Mouse (Mus musculus) thymus, postnatal 36 days (tissue): Measurements from ENCODE around the gene Sorcs3.

ENCODE experiments used
- DNase-seq, 2 experiments: peaks; one replicate each; pipeline ENCODE4 v3.0.0; 2022; ENCODE audit warnings: mixed read lengths in 2 of 2

Sorcs3 gene

DNA sequence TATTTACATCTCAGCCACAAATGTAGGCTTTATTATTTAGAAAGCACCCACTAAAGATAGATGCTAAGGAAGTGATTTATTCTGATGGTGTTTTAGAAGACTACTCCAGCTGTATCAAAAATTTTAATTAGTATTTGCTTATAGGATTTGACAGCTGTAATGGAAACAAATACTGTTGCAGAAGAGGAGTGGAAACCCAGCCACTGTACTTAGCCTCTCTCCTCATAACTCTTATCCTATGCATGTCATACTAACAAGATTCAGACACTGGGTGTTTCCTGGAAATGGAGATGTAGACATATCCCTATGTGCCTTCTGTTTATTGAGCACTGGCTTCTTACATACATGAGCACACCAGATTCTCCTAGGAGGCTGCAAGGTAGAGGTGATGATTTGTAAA lies 338.5 kb downstream of the Sorcs3 start:
- no peak for DNase-seq

DNA sequence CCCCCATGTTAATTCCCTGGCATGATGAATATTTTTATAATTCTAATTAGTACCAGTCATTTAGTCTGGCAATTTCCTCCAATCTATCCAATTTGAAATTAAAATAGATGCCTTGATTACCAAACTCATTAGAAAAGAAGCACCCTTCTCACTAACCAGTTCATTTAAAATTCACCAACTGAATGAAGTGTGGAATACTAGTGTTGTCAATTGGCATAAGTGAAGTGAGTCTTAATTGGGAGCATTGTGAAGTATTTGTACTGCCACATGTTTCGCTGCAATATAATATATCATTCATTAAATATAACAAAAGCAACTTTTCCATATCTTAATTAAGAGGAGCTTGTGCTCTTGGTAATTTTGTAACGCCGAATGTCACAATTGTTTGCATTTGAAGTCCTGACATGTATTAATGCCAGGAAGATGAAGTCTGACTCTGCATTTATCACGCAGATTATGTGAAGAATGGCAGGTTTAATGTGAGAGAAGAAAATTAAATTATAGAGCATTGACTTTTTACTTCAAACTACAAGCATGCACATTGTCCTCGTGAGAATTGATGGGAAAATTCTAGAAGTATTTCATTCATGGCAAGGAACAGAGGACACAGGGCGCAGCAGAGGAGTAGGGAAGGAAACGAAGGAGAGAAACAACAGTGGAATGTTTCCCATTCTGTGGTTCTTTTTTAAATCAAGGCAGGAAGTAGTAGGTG lies 339.8 kb downstream of the Sorcs3 start:
- DNase-seq = no peak

DNA sequence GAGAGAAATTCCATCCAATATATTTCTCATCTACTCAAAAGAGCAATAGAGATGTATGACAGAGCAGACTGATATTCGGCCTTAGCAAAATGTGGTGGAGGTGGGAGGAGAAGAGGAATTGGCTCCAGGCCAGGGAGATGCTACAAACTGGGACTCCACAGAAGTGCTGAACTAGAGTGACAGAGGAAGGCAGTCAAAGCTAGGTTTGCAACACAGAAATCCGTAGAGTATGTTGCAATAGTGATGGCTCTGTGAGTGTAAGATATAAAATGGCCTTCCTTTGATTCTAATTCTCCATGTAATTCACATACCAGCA lies 340.3 kb downstream of the Sorcs3 start:
- no peak for DNase-seq

DNA sequence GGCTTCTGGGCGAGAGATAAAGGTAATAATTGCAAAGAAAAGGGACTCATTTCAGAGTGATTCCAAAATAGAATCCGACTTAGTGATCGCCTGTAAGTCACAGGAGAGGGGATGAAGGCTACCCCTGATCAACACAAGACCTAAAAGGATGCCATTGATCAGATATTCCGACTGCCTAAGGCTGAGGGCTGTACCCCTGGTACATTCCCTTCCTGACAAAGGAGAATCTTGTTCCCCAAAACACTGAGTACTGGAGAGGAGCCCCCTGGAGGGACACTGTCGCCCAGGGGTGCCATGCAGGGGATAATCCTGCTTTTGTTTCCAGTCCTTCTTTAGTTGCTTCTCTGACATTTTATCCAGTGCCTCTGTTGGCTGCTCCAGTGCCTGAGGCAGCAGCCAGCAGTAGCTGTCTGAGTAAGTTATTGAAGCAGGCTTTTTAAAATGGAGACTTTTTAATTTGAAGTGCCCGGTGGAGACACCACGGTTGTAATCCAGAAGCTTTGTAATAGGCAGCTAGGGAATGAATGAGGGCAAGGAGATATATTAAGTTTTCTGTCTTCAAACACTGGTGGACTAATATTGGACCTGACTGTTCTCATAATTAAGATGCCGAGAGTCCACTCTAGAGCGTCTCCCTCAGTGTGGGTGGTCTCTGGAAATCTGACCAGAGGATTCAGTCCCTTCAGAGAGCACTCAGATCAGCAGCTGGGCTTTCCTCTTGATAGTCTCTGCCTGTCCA lies 342.5 kb downstream of the Sorcs3 start:
- no peak for DNase-seq

DNA sequence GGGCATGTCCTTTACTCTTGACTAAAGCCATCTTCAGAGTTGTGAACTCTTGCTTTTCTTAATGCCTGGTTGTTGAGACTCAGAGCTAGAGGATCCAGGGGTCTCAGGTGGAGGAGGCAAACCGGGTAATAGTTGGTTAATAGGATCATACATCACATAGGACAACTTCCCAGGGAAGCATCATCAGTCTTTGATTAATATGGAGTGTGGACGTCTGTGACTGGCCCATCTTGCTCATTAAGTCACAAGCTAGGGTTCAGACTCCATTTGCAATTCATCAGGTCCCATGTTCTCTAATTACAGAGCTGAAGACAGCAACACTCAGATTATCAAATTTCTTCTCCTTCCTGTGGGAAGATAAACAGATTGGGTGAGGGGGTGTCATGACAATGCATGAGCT lies 353.6 kb downstream of the Sorcs3 start:
- no peak for DNase-seq

DNA sequence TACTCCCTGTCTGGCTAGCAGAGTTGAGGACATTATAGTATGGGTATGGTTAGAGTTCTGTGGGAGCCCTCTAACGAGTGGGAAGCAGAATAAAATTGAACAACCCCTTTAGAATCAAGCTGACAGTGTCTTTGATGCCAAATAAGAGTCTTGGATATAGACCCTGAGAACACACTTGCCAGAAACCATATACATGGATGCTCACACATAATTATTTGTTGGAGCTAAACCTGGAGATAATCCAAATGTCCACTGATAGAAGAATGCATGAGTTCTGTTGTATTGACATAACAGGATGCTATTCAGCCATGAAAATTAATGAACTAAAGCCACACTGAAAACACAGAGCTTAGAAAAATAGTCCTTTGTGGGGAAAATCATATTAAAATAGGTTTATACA lies 369.9 kb downstream of the Sorcs3 start:
- DNase-seq = no peak

DNA sequence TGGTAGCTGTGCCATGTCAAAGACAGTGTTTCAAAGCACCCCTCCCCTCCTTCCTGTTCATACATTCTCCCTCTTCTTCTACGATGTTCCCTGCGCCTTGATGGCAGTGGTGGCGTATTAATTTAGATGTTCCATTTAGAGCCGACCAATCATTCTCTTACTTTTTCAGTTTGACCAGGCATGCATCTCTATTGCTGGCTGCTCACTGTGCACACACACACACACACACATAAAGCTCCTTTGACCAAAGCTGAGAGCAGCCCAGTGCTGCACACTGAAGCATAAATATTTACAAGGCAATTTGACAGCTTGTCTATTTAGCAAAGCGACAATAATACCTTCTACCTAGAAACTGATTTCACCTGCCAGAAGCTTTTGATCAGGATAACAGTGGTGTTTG lies 371.3 kb downstream of the Sorcs3 start:
- DNase-seq = no peak

DNA sequence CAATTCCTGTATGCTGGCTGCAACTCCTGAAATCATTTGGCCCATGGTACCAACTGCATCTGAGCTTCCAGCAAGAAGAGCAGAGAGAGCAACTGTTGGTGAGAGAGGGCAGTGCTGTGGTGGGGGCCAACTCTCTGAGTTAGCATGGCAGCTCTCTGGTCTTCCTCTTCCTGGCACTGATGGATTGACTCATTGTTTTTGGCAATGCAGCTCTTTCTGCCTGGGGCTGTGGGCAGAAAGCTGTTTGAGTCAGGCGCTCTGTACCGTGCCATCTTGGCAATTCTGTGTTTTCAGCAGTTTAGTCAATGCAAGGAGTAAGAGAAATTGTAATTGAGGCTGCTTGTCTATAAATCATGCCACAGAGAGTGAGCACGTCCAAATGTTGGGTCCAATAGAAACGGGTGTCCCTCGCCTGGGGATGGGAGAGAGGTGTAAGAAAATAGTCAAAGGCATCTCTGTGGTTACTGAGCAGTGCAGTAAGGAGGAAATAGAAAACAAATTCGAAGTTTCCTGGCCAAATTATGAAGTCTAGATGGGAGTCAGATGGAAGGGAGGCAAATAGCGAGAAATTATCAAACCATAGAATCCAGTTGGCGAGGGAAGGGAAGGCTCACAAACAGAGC lies 379.2 kb downstream of the Sorcs3 start:
- no peak for DNase-seq

DNA sequence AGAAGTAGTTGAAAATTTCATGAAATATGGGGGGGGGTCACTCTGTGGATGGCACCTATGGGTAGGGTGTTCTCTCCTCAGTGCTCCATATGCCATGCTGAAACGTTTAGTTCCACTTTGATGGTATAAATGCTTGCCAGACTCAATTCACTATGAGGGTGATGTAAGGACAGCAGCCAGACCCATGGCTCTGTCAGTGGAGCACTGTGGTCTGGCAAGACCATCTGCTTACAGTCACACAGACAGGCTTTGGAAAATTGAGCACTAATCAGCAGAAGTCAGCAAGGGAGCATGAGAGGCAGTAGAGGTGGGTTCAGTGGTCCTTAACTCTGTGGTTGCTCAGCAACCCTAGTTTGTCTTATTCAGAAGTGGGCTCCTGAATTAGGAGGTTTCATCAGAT lies 411.1 kb downstream of the Sorcs3 start:
- DNase-seq = no peak

DNA sequence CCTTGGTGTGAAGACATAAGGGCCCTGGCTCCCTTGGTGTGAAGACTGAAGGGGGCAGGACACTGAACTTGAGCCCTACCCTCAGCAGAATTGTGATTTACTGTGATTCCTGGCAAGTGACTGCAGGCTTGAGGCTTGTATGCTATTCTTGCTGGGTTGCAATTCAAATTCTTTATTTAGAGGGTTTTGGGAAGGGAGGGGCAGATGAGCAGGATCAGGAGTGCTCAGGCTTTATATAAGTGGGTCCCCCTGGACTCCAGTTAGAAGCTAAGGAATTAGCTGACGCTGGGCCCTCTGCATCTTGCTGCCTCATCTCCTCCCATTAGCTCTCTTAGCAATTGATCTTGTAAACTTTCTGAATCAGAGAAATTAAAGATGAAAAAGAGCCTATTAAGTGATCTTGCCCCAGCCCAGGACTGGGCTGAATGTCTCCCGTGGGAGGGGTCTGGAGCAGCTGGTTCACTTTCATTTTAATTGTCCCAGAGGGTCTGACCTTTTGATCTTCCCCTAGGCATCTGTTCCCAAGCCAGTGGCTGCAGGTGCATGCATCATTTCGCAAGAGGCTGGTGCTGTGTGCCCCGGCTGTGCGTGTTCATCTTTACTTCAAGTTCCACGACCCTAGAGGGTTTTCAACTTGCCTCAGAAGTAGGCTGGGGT lies 425.0 kb downstream of the Sorcs3 start:
- no peak for DNase-seq

DNA sequence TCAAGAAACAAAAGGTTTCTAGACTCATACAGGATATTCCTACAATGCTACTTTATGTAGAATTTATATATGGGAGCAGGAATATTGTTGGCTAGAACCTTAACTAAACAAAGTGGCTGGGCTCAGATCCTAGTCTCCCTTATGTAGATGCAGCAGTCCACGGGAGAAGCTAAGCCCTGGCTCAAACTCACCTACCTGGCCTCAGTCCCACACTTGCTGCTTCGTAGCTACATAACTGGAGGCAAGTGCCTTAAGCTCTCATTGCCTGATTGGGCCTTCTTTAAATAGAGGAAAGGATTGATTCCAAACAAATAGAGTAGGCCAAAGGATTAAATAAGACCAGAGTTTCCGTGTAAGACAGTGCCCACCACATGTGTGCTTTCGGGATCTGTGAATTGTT lies 436.7 kb downstream of the Sorcs3 start:
- no peak for DNase-seq

DNA sequence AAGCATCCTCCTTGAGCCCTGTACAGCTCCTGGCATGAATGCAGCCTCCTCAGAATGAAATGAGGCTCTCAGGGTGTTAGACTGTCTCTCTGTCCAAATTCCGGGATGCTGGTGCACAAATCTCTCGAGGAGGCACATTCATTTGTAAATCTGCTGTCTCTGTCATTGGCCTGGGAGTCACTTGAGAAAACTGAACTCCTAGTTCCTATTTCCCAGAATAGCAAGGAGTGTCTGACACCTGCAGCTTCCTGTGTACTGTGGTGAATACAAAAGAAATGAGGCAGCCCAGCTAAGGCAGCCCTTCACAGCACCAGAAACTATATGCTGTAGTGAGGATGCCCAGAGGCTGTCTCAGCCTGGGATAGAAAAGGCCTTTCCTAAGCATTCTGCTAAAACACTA lies 444.1 kb downstream of the Sorcs3 start:
- no peak for DNase-seq

DNA sequence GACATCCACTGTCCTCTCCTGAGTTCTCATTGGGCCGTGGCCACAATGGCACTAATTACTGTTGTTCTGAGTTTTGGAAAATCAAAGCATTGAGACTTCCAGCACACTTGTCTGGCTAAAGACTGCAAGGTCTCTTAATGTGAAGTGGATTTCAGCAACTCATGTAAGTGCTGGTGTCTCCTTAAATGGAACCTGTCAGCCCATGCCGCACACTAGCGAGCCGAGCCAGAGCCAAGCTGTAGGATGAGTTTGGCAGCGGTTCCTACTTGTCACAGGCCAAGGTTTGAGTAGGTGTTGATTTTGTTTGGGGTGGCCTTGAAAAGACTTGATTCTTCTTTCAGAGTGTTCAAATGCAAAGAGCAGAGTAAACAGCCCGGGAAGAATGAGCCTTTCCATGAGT lies 445.8 kb downstream of the Sorcs3 start:
- DNase-seq = no peak

DNA sequence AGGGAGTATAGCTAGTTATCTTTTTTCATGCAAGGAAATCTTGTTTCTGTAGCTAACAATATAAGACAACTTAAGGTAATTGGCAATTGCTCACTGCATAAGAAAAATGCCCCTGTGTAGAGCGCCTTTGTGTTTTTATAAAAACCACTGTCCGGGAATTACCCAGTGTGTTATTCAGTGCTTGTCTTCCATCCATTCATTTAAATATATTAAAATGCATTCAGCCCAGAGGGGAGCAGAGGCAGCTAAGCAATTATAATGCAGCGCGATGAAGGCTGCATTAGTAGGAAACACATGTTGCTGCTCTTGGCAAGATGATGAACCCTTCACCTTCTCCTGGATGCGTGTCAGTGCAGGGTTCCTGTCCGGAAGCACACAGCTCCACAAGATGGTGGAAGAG lies 454.4 kb downstream of the Sorcs3 start:
- no peak for DNase-seq

DNA sequence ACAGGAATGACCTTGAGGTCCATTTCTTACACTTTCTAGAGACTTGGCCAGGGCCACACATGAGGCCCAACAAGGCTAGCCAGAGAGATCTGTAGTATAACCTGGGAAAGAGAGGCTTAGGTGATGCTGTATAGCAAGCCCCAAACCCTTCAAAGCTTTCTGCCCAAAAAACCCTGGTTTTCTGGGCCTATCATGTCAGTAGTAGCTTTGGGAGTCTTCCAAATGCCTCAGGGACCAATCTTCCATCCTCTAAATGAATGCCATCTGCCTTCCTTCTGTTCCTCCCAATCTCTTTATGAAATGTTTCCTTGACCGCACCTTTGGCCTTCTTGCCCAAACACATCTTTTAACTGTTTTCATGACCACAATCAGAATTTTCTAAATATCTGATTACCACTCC lies 474.1 kb downstream of the Sorcs3 start:
- DNase-seq = no peak

DNA sequence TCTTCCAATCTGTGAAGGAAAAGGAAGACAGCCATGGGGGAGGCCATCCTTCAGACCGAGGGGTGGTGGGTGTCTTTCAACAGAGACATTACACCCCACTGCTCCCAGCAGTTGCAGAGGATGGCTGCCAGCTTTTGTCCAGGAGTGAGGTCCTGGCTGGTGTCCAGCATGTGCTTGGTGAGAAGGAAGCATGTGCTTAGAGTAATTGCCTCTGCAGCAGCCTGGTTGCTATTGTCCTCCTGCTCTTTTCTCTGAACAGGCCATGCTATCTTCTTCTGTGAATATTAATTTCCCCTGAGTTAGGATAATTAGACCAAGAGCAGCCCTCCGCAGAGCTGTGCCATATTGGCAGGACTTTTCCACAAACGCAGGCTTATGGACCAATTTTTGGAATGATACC lies 476.7 kb downstream of the Sorcs3 start:
- no peak for DNase-seq

DNA sequence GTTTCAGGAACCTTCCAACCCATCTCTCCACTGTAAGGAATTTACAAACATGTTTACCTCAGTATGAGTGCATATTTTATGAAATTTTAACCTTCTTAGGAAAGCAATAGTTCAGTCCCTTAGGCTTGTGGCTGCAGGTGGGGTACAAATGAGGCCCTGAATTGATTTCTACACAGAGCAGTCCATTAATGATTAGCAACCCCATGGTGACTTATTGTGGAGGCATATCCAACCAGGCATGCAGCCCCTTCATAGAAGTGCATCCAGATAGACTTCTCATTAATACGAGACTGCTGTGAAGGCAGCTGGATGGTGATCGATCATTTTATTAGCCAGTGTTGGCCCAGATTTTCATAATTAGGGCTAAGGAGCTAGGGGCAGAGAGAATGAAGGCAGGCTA lies 480.5 kb downstream of the Sorcs3 start:
- no peak for DNase-seq

DNA sequence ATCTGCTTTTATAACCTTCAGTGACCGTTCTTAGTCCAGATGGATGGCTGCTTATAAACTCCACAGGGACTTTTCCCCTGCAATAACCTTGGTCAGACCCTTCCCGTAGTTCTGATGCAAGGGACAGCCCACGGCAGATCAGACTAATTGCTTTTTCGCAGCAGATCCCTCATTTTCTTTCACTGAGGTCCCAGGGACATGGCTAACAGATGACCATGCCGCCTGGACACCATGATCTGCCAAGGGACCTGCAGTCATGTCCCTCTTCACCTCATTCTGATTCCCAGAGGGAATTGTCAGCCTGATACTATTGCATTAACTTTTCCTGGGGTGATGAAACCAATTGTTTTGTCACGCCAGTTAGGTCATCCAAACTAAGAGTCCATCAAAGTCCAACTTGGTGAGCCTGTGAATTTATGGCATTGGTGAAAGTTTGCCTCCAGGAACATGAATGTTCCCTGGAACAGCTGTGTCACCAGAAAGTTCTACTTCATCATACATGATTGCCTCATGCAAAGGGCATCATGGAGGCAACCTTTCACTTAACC lies 494.4 kb downstream of the Sorcs3 start:
- no peak for DNase-seq

DNA sequence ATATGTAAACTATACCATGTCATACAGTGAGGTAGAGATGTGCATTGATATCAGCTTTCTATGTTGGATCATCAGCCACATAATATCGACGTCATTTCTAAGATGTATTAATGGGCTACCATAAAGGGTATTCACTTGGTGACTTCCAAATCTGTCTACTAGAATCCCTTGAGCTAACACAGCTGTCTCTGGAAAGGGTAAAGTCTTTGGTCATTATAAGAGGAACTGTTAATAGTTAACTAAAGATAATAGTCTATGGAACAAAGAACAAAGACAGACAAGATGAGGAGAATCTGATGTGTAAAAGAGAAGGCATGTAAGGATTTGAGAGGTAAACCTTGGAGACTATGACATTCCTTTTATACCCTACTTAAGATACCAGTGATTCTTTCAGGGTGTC lies 497.9 kb downstream of the Sorcs3 start:
- no peak for DNase-seq

DNA sequence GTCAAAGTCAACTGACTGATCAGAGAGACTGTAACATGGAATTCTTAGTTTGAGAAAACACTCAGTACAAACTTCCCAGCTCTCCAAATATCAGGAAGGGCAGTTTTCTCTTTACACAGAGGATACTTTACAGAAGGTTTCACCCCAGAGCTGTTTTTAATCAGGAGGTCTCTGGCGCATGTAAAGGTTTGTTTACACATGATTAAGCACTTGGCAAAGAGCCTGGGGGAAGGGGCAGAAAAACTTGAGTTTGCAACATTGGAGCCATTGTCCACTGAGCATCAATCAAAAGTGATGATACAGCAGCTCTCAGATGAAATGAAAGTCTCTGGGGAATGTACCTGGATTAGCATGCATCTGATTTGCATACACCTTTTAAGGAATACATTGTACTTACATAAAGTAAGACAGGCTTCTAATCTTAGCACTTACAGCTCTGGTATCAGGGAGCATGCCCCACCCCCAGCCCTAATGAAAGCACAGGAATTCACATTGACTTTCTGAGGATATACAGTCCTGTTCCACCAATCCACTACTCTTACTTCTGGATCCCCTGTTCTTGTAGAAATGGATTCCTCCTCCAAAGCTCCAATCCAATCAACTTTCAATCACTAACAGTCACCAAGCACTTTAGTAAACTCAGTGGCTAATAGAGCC lies 500.6 kb downstream of the Sorcs3 start:
- DNase-seq = no peak

DNA sequence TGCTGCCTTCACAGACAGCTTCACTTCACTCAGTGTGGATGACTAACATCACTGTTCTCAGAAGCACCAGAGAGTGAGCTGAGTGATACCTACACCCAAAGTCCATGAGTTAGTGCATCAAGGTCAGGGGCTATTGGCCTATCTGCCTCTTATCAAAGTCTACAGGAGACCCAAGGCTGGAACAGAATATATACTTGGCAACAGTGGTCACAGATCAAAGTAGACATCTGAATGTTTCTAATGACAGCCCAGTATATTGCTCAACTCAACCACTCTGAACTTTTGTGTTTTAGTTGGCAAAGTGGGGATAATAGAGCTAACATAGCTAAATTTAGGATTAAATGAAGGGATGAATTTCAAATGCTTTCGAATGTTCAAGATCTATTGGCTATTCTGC lies 501.1 kb downstream of the Sorcs3 start:
- no peak for DNase-seq

DNA sequence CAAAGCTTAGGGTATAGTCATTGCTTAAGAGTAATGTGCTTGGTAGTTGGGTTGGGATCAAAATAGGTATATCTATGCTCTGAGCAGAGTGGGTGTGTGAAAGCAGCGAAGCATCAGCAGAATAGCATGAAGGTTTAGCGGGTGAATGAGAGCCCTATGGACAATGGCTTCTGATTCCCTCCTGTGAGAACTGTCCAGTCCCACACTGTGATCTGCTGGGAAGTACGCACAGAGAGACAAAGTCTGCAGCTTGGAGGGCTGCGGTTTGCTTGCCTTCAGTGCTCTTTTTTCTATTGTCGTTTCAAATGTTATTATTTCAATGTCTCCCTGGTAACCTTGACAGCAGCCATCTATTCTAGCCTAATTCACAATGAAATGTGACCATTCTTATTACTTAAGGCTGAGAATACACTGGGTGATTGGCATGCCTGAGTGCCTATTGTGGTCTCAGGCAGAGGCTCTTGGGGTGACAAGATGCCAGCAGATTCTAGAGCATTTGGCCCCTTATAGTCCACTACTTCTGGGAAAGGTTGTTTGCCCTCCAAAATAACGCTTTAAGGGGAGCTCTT lies 520.1 kb downstream of the Sorcs3 start:
- no peak for DNase-seq

DNA sequence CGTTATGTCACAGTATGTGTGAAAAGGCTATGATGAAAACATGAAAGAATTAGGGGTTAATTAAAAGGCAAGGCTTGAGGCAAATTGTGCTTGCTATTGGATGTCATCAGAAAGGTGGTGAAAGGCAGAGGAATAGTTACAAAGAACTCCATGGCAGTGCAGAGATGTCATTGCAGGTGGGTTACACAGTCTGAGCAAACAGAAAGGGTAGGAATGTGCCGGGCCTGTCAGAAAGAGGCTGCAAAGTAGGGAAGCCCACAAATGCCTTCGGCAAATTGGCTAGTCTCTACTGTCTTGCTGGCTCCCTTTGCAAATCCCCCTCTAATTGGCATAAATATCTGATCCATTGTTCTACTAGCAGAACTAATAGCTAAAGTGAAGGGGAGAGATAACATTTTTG lies 521.2 kb downstream of the Sorcs3 start:
- DNase-seq = no peak
